Mouse (Mus musculus) cerebellum, postnatal 14 days (tissue): ENCODE measurements around the gene Ube2l3.
A peak's percentile ranks its signal among the peaks of the same experiment; 100 is the strongest.
"Not testable (repeated sequence)": the region's sequence is repeated elsewhere in the genome, so short reads cannot be mapped to it uniquely, and the experiment has no call there.

Experiments
- DNase-seq, 2 experiments: peaks; one replicate each; pipeline ENCODE4 v3.0.0; 2021; ENCODE audit warnings: mixed read lengths in 2 of 2

The Ube2l3 gene

GRCm38 (mm10) chr16:17202549-17202948, at the start of gene Ube2l3:
TSS of gene Ube2l3 (minus strand) at chr16:17202649.
- DNase-seq: no peak

DNA sequence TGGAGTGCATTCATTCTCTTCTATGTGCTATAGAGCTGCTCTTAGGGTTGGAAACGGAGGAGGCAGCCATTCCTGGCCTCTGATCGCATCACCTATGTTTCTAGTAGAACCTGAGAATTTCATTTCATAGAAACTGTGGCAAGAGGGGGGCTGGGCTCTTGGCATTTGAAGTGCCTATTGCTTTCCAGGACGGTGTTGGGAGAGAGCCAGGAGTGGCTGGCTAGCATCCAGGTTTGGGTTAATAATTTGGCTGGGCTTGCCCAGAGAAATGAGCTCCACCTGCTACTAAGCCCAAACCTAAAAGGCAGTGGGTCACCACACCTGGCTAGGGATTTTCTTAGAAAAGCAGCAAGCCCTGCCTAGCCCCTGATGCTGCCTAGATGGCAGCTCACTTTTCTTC, 49.1 kb upstream of the Ube2l3 start:
- peak; percentile 97 to 98 for DNase-seq

DNA sequence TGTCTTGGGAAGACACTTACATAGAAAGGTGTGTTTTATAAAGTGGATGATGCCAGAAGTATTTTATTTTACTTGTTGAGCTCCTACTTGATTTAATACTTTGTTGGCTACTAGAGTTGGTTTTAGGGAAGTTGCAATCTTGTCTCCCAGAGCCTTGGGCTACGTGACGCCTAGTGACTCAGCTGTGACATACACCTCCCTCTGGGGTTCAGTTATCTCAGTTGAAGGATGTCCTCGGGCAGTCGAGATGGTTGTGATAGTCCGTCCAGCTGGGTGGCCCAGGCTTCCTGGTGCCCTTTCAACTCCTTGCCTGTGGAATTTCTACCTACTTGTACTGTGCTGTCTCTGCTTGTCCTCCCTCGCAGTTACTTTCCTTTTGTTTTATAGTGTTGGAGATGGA, 46.7 kb upstream of the Ube2l3 start:
- no peak for DNase-seq

DNA sequence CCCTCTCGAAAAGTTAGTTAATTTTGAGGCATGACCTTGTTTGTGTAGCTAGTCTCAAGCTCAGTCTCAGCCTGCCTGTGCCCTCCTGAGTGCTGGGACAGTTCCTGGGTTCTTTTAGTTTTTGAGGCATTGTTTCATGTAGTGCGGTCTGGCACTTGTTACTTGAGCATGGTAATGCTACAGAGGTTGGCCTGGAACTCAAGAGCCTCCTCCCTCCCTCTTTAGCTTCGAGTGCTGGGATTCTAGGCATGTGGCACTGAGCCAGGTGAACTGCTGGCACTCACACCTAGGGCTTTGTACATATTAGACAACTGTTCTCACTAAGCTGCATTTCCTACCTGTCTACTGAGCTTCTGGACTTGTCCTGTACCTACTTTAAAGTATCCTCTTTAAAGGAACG, 45.3 kb upstream of the Ube2l3 start:
- DNase-seq: peak; percentile 39 to 42

GRCm38 (mm10) chr16:17244996-17245395, 42.5 kb upstream of the Ube2l3 start:
- no peak for DNase-seq

DNA sequence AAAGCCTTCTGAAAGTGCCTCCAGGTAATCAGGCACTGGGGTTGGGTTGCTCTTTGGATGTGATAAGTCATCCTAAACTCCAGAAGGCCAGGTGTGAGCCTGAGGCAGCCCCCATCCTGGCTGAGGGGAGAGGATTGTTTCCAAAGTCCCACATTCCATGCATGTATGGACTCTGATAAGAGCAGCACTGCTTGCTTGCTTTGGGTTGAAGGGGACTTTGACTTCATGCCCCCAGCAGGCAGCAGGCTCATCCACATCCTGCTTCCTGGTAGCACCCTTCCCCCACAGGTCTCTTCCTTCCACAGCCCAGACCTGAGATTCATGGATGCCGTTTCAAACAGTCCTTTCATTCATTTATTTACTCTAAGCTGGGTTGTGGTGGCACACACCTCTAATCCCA, 41.3 kb upstream of the Ube2l3 start:
- no peak for DNase-seq

DNA sequence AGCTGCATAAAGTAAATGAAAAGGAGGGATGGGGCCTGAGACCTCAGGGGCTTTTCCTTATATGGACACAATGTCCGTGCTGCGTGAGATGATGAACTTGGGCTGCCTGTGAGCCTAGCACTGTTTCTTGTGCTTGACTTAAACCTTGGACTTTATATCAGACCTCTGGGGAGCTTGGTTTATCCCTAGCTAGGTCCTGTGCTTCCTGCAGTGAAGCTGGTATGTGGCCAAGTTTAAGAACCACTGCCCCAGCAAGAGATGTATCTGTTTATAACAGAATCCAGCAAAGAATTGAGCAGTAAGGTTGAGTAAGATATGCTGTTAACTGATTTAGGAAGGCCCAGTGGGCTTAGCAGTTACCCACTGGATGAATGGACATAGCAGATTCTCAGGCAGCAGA, 37.0 kb upstream of the Ube2l3 start:
- DNase-seq: no peak

- no peak for DNase-seq
Observed at GRCm38 (mm10) chr16:17237634-17238033, 35.2 kb upstream of the Ube2l3 start.

- peak; percentile 48 to 56 for DNase-seq
Observed at GRCm38 (mm10) chr16:17234916-17235665, 32.6 kb upstream of the Ube2l3 start.

DNA sequence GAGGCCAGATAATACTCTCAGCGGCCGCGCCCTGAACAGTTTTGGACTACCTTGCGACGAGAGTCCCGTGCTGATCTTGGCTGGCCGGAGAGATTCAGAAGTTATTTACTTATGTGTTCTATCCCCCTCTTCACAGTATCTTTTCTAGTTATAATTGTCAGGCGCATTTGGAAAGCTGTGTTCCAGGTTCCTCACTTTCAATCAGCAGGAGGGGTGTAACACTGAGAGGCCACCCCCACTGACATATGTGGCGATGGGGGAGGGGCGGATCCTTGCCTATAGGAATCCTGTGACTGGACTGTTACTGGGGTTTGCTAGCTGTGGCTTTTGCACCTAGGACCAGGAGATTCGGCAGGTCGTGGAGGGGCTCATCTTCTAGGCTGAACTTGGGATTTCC, 32.0 kb upstream of the Ube2l3 start:
- DNase-seq: peak; percentile 56 to 63

GRCm38 (mm10) chr16:17233702-17234498, 31.5 kb upstream of the Ube2l3 start:
- DNase-seq: peak in 1 of 2 experiments; percentile 62

- peak; percentile 92 to 94 for DNase-seq
Observed at GRCm38 (mm10) chr16:17232794-17233701, 30.6 kb upstream of the Ube2l3 start, which contains the start of gene Hic2. TSS of gene Hic2 (plus strand) at chr16:17233572.

GRCm38 (mm10) chr16:17231523-17231922, 29.1 kb upstream of the Ube2l3 start:
- DNase-seq: not testable (repeated sequence)

- DNase-seq: no peak
Observed at GRCm38 (mm10) chr16:17226496-17226895, 24.0 kb upstream of the Ube2l3 start.

DNA sequence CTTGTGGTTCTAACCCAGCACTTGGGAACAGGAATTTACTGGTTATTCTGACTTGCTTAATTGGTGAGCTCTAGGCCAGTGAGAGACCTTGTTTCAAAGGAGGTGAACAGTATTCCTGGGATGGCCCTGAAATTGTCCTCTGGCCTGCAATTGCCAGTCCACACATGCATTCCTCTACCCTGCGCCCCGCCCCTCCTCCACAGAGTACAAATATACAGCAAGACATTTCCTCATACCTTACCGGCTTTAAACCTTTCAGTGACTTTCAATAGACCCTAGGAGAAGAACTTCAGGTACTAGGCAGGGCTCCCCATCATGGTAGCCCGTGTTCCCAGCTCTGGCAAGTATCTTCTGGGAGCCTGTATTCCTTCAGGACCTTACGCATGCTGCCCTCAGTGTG, 23.1 kb upstream of the Ube2l3 start:
- DNase-seq: no peak

DNA sequence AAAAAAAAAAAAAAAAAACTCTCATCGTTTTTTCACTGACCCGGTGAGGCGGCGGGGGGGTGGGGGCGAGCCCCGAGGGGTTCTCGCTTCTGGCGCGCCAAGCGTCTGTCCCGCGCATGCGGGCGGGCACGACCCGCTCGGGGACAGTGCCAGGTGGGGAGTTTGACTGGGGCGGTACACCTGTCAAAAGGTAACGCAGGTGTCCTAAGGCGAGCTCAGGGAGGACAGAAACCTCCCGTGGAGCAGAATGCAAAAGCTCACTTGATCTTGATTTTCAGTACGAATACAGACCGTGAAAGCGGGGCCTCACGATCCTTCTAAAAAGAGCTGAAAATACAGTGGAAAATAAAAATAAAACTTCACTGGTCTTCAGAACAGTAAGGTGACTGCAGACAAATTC, 19.7 kb upstream of the Ube2l3 start:
- DNase-seq: peak; percentile 97 to 99

GRCm38 (mm10) chr16:17220127-17220733, 17.8 kb upstream of the Ube2l3 start:
- DNase-seq: no peak

GRCm38 (mm10) chr16:17216934-17217633, 14.6 kb upstream of the Ube2l3 start:
- no peak for DNase-seq

DNA sequence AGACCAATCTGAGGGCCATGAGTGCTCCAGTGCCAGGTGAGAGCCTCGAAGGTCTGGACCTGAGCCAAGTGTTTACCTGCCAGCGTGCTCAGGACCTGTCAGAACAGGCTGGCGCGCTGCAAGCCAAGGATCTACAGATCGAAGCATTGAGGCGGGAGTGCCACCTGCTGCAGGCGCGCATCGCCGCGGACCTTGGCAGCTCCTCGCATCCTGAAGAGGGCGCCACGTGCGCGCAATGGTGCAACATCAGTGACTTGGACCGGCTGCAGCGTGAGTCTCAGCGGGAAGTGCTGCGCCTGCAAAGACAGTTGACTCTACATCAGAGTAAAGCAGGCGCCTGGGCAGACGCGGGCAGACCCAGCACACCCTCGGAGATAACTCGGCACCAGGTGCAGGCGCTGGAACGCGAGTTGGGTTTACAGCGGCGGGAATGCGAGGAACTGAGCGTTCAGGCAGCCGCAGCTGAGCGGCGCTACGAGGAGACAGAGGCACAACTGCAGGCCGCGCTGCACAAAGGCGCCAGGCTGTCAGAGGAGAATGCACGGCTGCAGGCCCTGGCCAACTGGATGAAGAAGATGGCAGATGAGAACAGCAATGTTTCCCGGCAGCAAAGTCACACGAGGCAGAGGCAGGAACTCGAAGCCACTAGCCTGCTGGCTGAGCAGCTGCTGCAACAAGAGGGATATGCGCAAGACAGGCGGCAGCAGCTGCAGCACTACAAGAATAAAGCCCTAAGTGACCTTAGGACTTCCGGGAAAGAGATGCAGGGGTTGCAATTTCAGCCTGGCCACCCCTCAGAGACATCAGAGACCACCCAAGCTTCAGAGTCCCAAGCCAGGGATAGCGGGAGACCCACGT, 7.8 kb upstream of the Ube2l3 start:
- peak; percentile 95 to 97 for DNase-seq

DNA sequence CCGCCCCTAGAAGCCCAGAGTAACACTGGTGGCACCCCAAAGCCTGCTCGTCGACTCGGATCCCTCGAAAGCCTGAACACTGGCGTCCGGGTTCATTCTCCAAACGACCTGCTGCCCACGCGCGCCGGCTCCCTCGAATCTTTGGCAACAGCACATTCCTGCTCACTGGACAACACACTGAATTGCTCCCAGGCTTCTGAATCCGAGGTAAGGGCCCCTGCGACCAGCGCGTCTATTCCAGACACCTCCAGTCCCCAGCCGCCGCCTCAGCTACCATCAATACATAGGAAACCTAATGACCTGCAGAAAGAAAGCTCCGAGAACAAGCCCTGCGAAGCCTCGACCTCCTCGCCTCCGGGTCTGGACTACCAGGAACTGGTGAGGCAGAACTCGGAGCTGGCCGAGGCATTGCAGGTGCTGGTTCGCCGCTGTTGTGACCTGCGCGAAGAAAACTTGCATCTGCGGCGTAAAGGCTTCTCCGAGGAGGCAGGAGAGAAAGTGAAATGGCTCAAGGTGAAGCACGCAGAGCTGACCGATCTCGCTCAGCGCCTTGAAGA, 7.0 kb upstream of the Ube2l3 start:
- no peak for DNase-seq
